Mouse (Mus musculus) megakaryocyte, embryonic 14.5 days (primary cell): Measurements from ENCODE around the gene Slc38a6.

Experiments
- FLI1 ChIP-seq: IDR thresholded peaks from 2 replicates; pipeline ENCODE4 v1.6.1; 2012; ENCODE audit warnings: low read length, inconsistent platforms, mixed read lengths
- GATA1 ChIP-seq: IDR thresholded peaks from 3 replicates; pipeline ENCODE4 v1.6.1; 2012; ENCODE audit warnings: mixed read lengths, low read length, inconsistent platforms, borderline replicate concordance

DNA sequence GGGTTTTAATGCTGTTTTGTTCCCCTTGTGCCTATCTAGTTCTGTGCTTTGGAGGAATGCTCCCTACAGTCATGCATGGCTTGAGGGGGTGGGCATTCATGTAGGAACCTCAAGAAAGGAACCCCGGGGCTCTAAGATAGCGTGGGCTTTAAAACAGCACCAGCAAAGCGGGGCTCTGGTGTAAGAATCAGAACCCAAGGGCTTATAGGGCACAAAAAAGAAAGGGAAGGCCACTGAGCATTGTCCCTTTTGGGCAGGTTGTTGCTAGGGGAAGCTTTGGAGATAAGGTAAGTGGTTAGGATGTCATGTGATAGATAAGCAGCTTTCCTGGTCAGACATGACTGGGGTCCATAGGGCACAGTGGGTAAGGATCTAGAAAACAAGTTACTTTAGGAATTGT is 2.0 kb downstream of the Slc38a6 start:
- TF ChIP-seq GATA1: no peak
- TF ChIP-seq FLI1: no peak
